Mouse (Mus musculus) adrenal gland, postnatal 14 days (tissue): ENCODE measurements around the gene Vps16. TPM values are rescaled to one million over a fixed set of nuclear protein-coding genes. Genes with fewer than 3 reads are reported as not detected.

Experiments
- DNase-seq: peaks from one replicate; pipeline ENCODE4 v3.0.0; 2021; ENCODE audit warnings: mixed read lengths
- total RNA-seq: library from RNA; stranded (reverse); gene quantifications from 2 replicates; pipeline ENCODE4 v1.2.3, GENCODE M21; 2021

Vps16 gene
- total RNA-seq, 1 experiment from 2014 or later: 51.3 TPM

GRCm38 (mm10) chr2:130459576-130459975 is 35.4 kb downstream of the Vps16 start:
- no peak for DNase-seq

- no peak for DNase-seq
These were observed 37.3 kb downstream of the Vps16 start for GRCm38 (mm10) chr2:130461287-130462071.

GRCm38 (mm10) chr2:130466438-130466837 is 42.3 kb downstream of the Vps16 start:
- no peak for DNase-seq

- DNase-seq: no peak
These were observed 45.2 kb downstream of the Vps16 start for GRCm38 (mm10) chr2:130469366-130469765.

- no peak for DNase-seq
These were observed 45.8 kb downstream of the Vps16 start for GRCm38 (mm10) chr2:130469935-130470334.

- no peak for DNase-seq
These were observed 48.9 kb downstream of the Vps16 start for GRCm38 (mm10) chr2:130472908-130473510.

- no peak for DNase-seq
These were observed 51.6 kb downstream of the Vps16 start for GRCm38 (mm10) chr2:130475764-130476163.

- DNase-seq: no peak
These were observed 52.6 kb downstream of the Vps16 start for GRCm38 (mm10) chr2:130476666-130477297.

- no peak for DNase-seq
These were observed 58.0 kb downstream of the Vps16 start for GRCm38 (mm10) chr2:130482177-130482576.

GRCm38 (mm10) chr2:130482700-130483099 is 58.6 kb downstream of the Vps16 start:
- DNase-seq: peak; percentile 19

- no peak for DNase-seq
These were observed 60.1 kb downstream of the Vps16 start for GRCm38 (mm10) chr2:130484206-130484605.

GRCm38 (mm10) chr2:130488002-130488401 is 63.9 kb downstream of the Vps16 start:
- DNase-seq: no peak

GRCm38 (mm10) chr2:130488600-130488999 is 64.5 kb downstream of the Vps16 start:
- no peak for DNase-seq

GRCm38 (mm10) chr2:130491162-130491561 is 67.0 kb downstream of the Vps16 start:
- no peak for DNase-seq

- no peak for DNase-seq
These were observed 67.4 kb downstream of the Vps16 start for GRCm38 (mm10) chr2:130491587-130491986.

Other genes with a start within 250 kb of the Vps16 start
- gene Snrpb, start 244.9 kb upstream of the Vps16 start, total RNA-seq: 182 and 196 TPM in 2 replicates
- gene Tmc2, start 229.1 kb upstream of the Vps16 start, total RNA-seq: not detected in 2 replicates
- gene Nop56, start 149.9 kb upstream of the Vps16 start, total RNA-seq: 115 and 124 TPM in 2 replicates
- gene Idh3b, start 139.8 kb upstream of the Vps16 start, total RNA-seq: 729 and 784 TPM in 2 replicates
- 3.6 and 4.2 TPM in 2 replicates for gene Ebf4, start 129.2 kb upstream of the Vps16 start, total RNA-seq
- gene Cpxm1, start 26.8 kb upstream of the Vps16 start, total RNA-seq: 10.2 and 12.2 TPM in 2 replicates
- gene Gm28372, start 19.1 kb upstream of the Vps16 start, total RNA-seq: not detected in 2 replicates
- not detected in 2 replicates for gene 1700020A23Rik, start 19.1 kb upstream of the Vps16 start, total RNA-seq
- not detected in 2 replicates for gene Tmem239, start 17.9 kb upstream of the Vps16 start, total RNA-seq
- gene Pced1a, start 362 bp downstream of the Vps16 start, total RNA-seq: 13.6 TPM in 2 replicates
- gene Ptpra, start 25.9 kb downstream of the Vps16 start, total RNA-seq: 100 and 101 TPM in 2 replicates
- gene Mrps26, start 139.4 kb downstream of the Vps16 start, total RNA-seq: 54.5 and 63.2 TPM in 2 replicates
- gene Oxt, start 151.8 kb downstream of the Vps16 start, total RNA-seq: not detected in 2 replicates
- gene Avp, start 158.2 kb downstream of the Vps16 start, total RNA-seq: not detected in 2 replicates
- gene Fastkd5, start 205.7 kb downstream of the Vps16 start, total RNA-seq: 13.4 and 14.0 TPM in 2 replicates
- 5.1 and 5.6 TPM in 2 replicates for gene Ubox5, start 205.7 kb downstream of the Vps16 start, total RNA-seq
- gene Lzts3, start 218.5 kb downstream of the Vps16 start, total RNA-seq: 9.5 and 11.1 TPM in 2 replicates
- 137 and 148 TPM in 2 replicates for gene Ddrgk1, start 240.3 kb downstream of the Vps16 start, total RNA-seq
- 27.0 and 28.9 TPM in 2 replicates for gene Itpa, start 243.3 kb downstream of the Vps16 start, total RNA-seq